Comparison of ENCODE assay signal across 8 mouse cellular contexts in the genomic region with DNA sequence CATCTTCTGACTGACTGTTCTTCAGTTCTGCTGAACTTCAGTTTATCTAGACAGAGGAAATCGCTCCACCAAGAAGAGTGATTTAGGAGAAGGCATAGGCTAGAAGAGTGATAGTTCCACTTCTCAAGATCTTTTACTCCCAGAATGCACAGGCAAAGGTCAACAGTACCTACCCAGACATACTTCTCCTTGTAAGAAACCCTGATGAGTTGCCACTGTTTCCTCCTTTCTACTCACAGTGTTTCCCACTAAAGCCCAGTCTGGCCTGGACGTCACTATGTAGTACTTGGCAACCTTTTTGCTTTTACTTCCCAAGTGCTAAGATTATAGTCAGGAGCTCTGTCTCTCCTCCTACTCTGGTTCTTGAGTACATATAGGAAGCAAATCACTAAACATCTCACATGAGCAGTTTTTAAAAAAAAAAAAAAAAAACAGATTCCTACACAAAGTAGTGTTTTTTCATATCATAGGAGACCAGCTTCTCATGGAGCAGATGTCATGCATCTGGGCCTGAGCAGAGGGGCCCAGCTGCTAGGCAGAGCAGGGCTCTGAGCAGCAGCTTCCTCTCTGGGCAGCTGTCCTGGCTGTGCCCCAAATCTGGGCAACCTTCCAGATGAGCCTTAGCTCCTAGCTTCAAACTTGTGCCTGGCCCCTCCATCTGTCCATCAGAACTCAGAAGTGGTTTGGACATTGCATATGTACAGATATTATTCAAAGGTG. TPM values are rescaled to one million over a fixed set of nuclear protein-coding genes. Genes with fewer than 3 reads are reported as not detected.
DNase-seq lines count a peak whose midpoint lies in the region; ATAC-seq lines count a peak whose summit lies in the region.
"Had no signal": no experiment of that assay in that cellular context is flagged by ENCODE, and none has a peak within 500 bp of the region (broad histone marks: within the 10 kb centered on the region; RNA-seq: fewer than 3 reads in every experiment).

No protein-coding gene starts in this region.

- intact Hi-C loops in left cerebral cortex, postnatal 4 days (cut with DNase I), result no loop called here

- peak; percentile 73 for DNase-seq in left cerebral cortex, postnatal 4 days
- DNase-seq in left cerebral cortex, adult 9 months (ENCODE audit: low spot score in 2 of 2), result no peak
- peak; percentile 3 for DNase-seq in NIH3T3 (ENCODE audit: low read depth)
- DNase-seq in lung, postnatal 4 days, result peak; percentile 22 to 80
- no peak for DNase-seq in B cell, adult 2 months
- no peak for DNase-seq in layer of hippocampus, postnatal 36 days

- ATAC-seq in erythroid progenitor cell, adult 5-6 weeks (replicated peaks; ENCODE audit: low FRiP score, poor library complexity, severe bottlenecking), result peak; percentile 54; the same call in 1 of the 2 replicates

RNA-seq across cellular contexts. Expression of a gene that starts 8.4 kb away (rescaled TPM):
- total RNA-seq in left cerebral cortex, postnatal 4 days (2021), result 1 to 10 TPM in 1 of 2 experiments, under 1 TPM in 1; 0.56 to 2.6 TPM
- 4.7 and 12.6 TPM in 2 replicates for total RNA-seq in erythroid progenitor cell, adult 5-6 weeks (2015; ENCODE audit: low replicate concordance)
- total RNA-seq in erythroid progenitor cell, adult 5-6 weeks (2017; ENCODE audit: low replicate concordance), result 3.3 and 9.2 TPM in 2 replicates
- 1 to 10 TPM in 1 of 2 experiments, under 1 TPM in 1; 0.82 to 1.3 TPM for total RNA-seq in layer of hippocampus, postnatal 36 days (2021)

RNA-seq across cellular contexts. Expression of a gene that starts 34.2 kb away (rescaled TPM):
- total RNA-seq in left cerebral cortex, postnatal 4 days (2021), result not detected
- total RNA-seq in erythroid progenitor cell, adult 5-6 weeks (2015; ENCODE audit: low replicate concordance), result not detected in 2 replicates
- not detected in 2 replicates for total RNA-seq in erythroid progenitor cell, adult 5-6 weeks (2017; ENCODE audit: low replicate concordance)
- under 1 TPM; 0.17 to 0.18 TPM for total RNA-seq in layer of hippocampus, postnatal 36 days (2021)
- total RNA-seq: heart, postnatal 36 days had no signal

Comparison
In these comparisons a context has a peak if more than half of its experiments do, and no peak if none do; other contexts are left out.
1. DNase-seq: peak in left cerebral cortex, postnatal 4 days (single experiment), NIH3T3 (single experiment) and lung, postnatal 4 days (2 of 2); none in left cerebral cortex, adult 9 months (0 of 2), B cell, adult 2 months (0 of 2) and layer of hippocampus, postnatal 36 days (0 of 2).